Mouse (Mus musculus) forelimb bud, embryonic 11.5 days (tissue): Measurements from ENCODE around the gene Josd2.

Experiments used
- DNase-seq: peaks from one replicate; pipeline ENCODE4 v3.0.0-alpha.2; 2012; ENCODE audit warnings: low read depth, low spot score

The Josd2 gene

DNA sequence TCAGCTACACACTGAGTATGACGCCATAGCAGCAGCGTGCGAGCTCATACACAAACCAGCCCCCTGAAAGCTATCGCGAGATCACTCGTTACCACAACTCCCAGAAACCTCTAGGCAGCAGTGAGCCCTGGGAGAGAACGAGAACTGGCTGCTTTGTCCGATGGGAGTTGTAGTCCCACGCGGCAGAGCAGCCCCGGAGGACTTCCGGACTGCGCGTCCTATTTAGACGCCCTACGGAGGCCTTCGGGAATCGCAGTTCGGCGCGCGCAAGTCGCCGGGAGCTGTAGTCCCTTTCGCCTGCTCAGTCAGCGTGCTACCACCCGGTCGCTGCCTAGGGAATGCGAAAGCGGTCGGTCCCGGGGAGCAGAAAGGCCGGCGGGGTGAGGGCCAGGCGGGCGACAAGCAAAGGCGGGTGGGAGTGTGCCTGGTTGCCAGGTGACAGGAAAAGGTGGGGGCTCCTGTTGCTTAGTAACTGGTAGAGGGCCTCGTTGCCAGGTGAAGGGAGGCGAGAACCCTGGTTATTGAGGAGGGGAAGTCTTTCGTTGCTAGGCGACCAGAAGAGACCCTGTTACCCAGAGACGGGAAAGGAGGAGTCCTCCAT, at the start of gene Josd2:
Josd2 (plus strand) TSS at position 170 of the 601 bp plus-strand sequence.
- DNase-seq, result peak; percentile 99

DNA sequence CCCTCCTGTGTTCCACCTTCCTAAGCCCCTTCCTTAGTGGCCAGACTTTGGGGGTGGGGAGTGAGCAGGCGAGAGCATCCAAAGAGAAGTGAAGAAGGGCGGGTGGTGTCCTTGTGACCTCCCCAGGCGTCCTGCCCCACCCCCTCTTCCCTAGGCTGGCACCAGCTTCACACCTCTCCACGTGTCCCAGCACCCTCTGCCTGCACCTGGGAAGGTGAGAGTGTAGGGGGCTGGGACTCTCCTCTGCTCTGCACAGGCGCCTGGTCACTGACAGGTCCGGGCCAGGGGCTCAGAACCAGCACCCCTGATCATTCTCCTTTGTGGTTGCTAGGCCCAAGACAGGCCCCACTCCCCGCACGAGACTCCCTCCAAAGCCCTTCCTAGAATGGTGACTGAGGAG, 40.1 kb upstream of the Josd2 start:
- no peak for DNase-seq

DNA sequence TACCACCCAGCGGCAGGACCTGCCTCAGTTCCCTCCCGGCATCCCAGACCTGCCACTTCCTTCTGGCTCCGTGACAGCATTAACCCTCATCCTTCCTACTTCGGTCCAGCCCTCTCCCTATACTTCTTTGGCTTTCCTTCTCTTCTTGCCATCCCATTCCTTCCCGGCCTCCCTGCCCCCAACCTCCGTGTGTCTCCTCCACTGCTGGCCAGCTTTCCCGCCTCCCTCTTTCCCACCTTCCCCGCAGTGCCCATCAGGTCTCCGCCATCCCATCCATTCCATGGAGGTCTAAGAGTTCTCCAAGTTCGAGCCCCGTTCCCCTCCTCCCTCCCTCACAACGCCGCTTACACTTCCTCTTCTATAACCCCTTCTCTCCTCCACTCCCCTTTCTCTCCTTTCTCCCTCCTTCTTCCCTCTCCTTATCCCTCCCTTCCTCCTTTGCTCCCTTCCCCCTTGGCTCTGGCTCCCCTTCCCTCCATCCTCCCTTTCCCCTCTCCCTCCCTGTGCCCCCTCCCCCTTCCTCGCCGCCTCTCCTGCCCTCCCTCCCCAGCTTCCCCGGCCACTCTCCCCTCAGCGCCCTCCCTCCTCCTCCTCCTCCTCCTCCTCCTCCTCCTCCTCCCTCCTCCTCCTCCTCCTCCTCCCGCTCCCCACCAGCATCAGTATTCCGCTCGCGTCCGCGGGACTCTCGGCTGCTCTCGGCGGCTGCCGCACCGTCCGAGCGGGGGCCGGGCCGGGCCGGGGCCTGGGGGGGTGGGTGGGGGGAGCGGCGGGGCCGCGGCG, 39.4 kb upstream of the Josd2 start:
- peak; percentile 30 for DNase-seq

DNA sequence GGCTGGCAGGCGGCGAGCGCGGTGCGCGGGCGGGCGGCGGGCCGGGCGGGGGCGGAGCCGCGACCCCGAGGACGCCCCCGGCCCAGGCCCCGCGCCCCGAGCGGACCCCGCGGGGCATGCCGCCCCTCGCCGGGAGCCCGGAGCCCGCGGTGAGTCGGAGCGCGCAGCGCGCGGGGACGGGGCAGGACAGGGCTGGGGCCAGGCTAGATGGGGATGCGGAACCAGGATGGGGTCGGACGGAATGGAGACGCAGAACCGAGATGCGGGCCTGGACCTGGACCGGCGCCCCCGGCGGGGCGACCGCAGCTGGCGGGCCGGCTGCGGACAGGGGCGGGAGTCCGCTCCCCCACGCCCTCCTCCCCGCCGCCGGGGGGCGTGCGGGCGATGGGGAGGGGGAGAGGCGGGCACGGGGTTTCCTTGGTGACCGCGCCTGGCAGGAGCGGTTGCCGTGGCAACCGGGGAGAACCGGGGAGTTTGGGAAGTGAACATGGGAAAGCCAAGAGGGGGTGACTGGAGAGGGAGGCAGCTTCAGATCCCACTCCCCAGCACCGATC, 38.7 kb upstream of the Josd2 start, which contains the start of gene Lrrc4b:
Lrrc4b (plus strand) TSS at position 51 of the 554 bp plus-strand sequence.
- DNase-seq, result peak; percentile 44

DNA sequence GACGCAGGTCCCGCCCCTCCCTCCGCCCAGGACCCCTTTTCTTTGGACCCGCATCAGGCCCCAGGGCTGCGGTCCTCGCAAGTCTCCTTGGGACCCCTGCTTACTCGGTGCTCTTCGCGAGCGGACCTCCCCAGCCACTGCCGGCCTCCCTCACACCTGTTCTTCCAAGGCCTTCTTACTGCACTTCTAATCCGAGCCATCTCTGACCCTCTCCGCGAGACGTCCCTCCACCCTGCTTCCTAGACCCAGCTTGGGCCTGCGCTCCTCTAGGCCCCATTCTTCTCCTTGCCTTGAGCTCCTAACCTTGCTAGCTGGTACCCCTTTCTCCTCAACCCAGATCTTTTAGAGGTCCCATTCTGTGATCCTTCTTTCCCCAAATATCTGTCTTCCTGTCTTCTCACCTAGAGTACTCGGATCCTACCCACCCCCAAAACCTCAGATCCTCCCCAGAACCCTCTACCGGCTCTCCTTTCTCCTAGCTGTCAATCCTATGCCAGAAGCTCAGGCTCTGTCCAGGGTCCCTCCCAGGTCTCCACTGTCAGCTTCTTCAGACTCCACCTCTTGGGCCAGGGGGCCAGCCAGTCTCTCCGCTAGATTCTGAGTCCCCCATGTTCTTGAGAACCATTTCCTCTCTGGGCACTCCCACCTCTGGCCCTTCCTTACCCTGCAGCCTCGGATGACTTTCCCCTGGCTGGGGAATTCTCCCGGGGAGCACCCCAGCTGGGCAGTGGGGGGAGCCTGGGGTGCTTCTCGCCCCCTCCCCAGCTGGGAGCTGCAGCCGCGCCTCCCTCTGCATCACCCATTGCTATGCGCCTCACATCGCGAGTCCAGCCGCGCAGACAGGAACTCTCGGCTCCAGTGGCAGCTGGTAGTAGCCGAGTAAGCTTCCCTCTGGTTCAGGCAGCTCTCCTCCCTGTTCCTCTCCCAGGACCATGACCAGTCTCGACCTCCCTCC, 38.0 kb upstream of the Josd2 start:
- DNase-seq, result no peak

DNA sequence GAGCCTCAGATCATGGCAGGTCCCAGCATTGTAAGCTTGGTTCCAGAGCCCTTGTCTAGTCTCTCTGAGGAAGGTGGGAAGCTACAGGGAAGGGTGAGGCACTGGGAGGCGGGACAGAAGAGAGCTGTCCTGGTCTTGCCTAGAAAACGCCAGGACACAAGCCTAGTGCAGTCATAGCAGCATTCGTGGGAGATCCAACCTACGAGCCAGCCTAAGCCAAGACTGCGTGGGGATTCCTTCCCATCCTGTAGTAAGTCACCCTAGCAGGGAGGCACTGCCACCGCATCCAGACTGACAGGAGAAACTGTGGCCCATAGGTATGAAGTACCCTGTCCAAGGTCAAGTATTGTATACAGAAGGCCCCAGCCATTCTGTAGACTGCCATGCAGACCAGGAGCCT, 35.2 kb upstream of the Josd2 start:
- no peak for DNase-seq

DNA sequence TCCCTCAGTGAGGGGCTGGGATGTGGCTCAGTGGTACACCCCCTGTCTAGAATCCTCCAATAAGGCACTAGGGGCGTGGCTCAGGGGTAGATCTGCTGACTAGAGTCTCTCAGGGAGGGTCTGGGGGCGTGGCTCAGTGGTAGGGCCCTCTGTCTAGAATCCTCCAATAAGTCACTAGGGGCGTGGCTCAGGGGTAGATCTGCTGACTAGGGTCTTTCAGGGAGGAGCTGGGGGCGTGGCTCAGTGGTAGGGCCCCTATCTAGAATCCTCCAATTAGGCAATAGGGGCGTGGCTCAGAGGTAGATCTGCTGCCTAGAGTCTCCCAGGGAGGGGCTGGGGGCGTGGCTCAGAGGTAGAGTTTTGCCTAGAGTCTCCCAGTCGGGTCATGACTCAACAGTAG, 34.4 kb upstream of the Josd2 start:
- DNase-seq, result peak; percentile 68

DNA sequence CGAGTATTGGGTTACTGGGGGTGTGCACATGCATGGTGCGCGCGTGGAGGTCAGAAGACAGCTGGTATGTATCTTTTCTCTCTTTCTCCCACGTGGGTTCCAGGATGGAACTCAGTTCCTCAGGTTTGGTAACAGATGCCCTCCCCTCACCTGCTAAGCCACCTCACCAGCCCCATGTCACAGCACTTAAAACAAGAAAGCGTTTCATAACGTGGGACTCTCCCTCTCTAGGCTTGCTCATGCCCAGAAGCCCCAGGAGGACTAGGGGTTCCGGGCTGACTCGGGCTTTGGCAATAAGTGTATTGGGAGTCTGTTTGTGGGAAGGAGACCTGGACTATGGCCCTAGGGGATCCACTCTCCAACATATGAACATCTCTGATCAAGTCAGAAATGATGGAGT, 33.7 kb upstream of the Josd2 start:
- DNase-seq, result no peak

DNA sequence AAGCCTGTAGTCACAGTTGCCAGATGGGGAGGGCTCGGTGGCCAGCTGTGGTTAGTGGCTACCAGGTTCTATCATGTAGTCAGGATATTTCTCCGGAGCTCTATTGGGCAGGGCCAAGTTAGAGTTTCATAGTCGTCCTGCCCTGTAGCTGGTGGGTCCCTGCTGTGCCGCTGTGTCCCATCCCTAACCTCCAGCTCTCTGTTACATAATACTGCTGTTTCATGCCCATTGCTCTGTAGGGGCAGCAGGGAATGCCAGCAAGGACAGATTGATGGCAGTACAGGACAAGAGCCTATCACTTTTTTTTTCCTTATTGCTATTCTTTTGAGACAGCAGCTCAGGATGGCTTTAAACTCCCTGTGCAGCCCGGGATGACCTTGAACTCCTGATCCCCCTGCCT, 32.0 kb upstream of the Josd2 start:
- DNase-seq, result no peak

DNA sequence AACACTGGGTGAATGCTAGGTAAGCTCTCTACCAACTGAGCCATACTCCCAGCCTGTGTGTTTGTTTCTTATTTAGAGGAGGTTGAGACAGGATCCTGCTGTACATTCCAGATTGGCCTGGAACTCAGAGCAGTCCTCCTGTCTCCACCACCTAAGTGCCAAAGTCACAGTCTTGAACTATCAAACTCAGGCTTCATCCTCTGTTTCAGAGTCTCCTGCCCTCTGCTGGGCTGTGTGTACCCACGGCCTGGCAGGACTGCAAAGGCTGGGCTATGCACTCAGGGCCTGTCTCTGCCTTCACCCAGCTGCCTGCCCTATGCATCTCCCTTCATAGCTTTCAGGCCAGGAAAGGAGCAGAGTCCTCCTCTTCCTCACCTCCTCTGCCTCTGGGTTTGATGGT, 31.5 kb upstream of the Josd2 start:
- no peak for DNase-seq

DNA sequence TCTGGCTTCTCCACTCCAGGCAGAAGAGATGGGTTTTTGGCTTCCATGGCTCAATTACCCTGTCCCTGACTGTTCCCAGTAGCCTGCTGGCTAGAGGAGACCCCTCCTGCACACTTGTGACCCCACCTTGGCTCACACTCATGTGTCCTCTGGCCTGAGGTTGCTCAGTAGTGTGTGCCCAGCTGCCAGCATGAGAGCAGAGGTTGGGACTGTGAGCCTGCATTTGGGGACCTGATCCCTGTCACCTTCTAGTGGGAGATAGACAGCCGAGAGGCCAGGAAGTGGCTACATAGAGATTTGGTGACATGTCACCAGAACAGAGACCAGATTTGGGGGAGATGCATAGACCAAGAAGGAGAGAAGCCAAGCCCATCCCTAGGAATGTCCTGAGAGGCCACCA, 30.6 kb upstream of the Josd2 start:
- no peak for DNase-seq

DNA sequence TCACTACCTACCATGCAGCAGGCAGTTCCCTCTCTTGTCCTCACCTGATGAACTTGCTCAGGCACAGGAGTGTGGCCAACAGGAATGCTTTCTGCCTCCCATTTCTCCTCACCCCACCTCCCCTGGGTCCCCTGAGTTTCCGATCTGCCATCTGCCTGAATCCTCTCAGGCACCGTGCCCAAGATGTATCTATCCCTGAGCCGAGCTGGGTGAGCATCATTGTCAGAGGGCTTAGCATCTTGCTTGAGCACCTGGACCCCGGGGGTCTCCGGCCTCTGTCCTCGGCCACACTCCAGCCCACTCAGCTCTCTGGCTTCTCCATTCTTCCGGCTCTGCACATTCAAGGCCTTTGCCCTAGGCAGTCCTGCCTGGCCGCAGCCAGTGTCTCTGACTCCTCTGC, 29.8 kb upstream of the Josd2 start:
- DNase-seq, result no peak

DNA sequence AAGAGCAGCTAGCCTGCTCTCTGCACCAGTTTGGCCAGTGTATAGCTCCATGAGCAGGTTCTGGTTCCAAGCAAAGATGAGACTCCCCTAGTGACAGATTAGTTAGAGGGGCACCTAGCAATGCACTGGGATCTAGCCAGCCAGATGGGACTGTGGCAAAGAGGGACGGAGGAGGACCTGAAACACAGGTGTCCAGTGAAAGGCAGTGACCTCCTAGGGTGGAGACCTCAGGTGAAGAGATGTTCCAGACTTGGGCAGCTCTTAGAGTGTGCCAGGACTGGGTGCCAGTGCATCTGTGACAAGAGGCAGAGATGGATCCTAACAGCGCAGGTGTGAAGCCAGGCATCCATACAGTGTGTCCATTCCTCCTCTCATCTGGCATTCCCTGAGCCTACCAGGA, 28.1 kb upstream of the Josd2 start:
- DNase-seq, result no peak

DNA sequence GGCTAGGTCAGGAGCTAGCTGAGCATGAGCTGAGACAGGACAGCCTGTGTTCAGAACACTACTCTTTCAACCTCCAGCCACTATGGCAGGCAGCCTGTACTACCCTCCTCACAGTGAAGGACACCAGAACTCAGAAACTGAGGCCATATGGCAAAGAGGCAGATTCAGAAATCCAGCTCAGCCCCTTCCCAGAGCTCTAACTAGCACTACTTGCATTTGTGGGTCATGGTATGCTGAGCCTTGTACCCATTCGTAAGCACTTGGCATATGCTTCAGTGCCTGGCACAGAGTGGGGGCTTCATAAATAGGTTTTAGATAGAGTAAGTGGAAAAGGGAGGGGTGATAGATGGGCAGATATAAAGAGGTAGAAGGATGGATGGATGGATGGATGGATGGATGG, 27.3 kb upstream of the Josd2 start:
- DNase-seq, result no peak

DNA sequence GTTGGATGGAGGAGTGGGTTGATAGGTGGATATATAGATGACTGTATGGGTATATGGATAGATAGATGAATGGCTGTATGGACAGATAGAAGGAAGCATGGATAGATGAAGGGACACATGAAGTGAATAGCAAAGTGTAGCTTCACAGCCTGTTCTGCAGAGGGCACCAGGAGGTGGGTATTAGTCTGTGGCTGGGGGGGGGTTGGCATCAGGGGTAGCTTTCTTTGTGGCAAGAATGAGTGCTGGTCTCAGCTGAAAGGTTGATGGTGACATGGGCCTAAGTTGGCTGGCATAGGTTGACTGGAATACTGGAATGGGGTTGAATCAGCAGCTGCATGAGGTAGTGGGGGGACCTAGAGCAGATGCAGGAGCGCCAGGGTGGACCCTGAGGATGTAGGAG, 26.6 kb upstream of the Josd2 start:
- no peak for DNase-seq

DNA sequence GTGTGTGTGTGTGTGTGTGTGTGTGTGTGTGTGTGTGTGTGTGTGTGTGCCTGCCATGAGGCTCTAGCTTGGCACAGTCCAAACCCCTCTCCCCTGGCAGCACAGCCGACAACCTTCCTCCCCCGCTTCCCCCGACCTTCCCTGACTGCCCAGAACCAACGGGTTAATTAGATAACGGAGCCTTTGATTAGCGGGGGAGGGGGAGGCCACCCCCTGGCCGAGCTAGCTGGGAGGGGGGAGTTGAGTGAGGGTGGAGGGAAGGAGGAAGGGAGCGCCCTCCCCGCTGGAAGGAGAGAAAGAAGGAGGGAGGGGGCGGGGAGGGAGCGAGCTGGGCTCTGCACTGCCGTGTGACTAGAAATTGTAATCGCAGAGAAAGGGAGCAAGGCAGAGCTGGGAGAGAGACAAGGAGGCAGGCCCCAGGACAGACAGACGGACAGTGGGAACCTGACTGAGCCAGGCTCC, 26.1 kb upstream of the Josd2 start:
- DNase-seq, result no peak

DNA sequence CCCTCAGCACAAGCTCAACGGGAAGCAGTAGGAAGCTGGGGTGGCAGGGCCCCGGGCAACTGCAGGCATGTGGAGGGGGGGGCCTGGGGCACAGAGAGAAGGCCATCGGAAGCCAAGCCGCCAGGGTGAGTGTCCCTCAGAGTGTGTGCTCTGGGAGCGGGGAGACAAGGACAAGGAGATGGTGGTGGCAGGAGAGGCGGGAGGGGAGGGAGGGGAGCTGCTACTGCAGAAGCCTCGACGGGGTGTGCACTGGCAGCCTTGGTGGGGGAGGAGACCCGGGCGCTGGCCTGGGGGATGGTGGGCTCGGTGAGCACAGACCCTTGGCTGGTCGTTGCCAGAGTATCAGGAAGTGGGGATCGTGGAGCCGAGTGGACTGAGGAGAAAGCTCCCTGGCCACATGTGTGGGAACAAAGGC, 25.4 kb upstream of the Josd2 start:
- DNase-seq, result no peak

DNA sequence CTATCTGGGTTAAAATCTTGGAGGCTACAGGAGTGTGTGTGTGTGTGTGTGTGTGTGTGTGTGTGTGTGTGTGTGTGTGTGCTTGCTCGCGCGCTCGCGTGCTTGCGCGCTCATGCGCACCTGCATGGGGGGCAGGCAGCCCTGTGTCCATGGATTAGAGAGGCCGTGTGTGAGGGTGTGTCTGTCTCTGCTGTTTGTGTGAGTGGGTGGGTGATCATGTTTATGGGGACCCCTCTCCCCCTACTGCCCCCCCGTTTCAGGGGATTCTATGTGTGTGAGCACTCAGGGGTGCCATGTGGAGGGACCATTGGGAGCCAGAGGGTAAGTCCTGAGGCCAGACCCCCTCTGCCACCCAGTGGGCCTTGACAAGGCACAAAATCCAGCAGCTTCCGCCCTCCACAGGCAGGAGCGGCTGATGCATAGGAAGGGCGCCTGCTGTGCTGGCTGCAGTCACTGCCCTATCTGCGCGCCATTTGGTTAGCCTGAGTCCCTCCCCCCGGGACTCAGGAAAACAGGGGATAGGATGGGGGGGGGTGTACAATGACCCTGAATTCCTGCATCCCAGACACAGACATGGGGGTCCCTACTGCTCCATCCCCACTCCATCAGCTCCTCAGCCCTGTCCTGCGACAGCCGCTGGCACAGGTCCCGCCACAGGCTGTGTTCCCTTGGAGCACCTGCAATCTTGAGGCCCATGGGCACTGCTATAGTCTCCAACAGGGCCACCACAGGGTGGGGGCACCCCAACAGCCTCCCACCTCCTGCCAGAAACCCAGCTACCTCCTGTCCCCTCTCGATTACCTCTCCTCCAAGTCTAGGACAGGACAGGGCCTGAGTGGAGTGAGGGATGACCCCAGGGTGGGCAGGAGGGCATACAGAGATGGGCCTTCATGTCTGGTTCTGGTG, 24.3 kb upstream of the Josd2 start:
- DNase-seq, result no peak

DNA sequence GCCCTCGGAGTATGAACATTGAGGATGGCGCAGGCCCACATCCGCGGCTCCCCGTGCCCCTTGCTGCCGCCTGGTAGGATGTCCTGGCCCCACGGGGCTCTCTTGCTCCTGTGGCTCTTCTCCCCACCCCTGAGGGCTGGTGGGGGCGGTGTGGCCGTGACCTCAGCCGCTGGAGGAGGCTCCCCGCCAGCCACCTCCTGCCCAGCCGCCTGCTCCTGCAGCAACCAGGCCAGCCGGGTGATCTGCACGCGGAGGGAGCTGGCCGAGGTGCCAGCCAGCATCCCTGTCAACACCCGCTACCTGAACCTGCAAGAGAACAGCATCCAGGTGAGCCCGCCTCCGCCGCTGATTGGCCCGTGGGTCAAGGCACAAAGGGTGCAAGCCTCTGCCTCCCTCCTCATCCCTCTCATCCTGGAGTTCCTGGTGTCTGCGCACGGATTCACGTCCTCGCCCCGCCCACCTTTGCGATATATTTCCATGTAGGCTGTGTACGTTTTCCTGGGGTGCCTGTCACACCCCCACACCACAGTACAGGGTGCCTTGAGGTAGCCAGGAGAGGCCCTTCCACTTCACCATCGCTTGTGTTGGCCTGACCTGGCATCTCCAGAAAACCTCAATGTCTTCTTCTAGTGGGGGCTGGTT, 22.8 kb upstream of the Josd2 start:
- no peak for DNase-seq

DNA sequence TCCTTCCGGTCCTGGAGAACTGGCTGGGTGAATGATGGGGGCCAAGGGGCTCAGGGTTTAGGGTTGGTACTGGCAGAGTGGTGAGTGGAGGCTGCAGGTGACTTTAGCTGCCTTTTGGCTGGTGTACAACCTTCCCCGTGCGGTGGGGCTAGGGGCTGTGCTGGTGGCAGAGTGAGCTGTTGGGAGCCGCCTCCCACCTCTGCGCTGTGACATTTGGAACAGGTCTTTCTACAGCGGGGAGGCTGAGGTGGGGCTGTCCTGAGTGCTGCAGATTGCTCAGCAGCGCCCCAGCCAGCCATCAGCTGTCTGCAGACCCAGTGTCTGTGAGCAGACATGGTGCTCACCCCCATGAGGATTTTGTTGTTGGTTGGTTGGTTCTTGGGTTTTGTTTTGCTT, 22.3 kb upstream of the Josd2 start:
- no peak for DNase-seq
